Mouse (Mus musculus): ENCODE data around the gene Itgb2. TPM values are rescaled to one million over a fixed set of nuclear protein-coding genes. Genes with fewer than 3 reads are reported as not detected.

The Itgb2 gene
- polyA plus RNA-seq, 1 experiment from 2014 or later: 2.4 TPM

DNA sequence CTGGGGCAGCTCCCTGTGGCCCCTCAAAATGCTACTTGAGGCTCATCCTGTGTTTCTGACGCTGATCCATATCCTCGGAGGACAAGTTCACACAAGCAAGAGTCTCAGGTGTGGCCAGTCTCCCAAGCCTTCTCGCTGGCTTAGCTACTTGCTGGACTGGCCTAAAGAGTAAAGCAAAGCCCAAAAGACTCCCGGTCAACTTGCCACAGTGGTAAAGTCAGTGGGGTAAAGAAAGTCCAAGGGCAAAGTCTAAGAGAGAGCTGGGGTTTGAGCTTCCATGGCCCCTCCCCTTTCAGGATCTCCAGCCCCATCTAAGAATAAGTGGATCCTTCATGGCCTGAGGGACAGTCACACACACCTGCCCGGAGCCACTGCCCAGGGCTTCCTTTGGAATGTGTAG is 22.1 kb downstream of the Itgb2 start:
- no peaks in the 10 kb centered on the region for H3K9me3 ChIP-seq (replicated peaks; ENCODE audit: control insufficient read depth, low read length)
- no peak overlapping the region for H3K27ac ChIP-seq (ENCODE audit: low read depth, low read length)
- H3K4me2 ChIP-seq: no peak overlapping the region
- no peaks in the 10 kb centered on the region for H3K27me3 ChIP-seq (ENCODE audit: control insufficient read depth, insufficient read depth, low read length)
- no peak overlapping the region for H3K9ac ChIP-seq (ENCODE audit: low read depth, low read length)
- H3K36me3 ChIP-seq (ENCODE audit: control insufficient read depth, insufficient read depth, low read length): no peaks in the 10 kb centered on the region
- H3K4me3 ChIP-seq (ENCODE audit: low read depth, low read length): no peak overlapping the region
- no peak for ATAC-seq (replicated peaks; ENCODE audit: insufficient number of reproducible peaks, low FRiP score, low TSS enrichment)
- H3K4me1 ChIP-seq (ENCODE audit: control insufficient read depth, insufficient read depth, low read length): no peaks in the 10 kb centered on the region; the same call in 1 of the 2 replicates
- WGBS (ENCODE audit: insufficient replicate concordance): 81% methylated on average over 5 of the region's 5 CpGs

DNA sequence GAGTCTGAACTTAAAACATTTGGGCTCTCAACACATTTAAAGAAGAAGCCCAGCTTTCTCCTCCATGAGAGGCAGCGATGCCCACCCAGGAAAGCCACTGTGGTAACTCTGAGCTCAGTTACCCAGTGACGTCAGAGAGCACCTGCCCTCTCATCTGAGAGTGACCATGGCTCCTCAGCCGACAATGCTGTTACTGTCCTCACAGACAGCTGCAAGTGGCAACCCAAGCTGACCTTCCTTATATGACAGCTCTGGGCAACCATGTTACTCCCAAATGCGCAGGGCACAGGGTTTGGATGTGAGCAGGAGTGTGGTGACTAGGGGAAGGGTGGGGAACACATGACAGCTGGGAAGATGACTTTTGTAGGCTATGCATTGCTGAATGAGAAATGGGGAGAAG is 23.2 kb downstream of the Itgb2 start:
- Histone ChIP-seq H3K27ac (ENCODE audit: low read depth, low read length) (no peak overlapping the region), H3K4me1 (ENCODE audit: control insufficient read depth, insufficient read depth, low read length) (no peaks in the 10 kb centered on the region; the same call in 1 of the 2 replicates), H3K4me3 (ENCODE audit: low read depth, low read length) (no peak overlapping the region), H3K9ac (ENCODE audit: low read depth, low read length) (no peak overlapping the region), H3K27me3 (ENCODE audit: control insufficient read depth, insufficient read depth, low read length) (no peaks in the 10 kb centered on the region), H3K9me3 (replicated peaks; ENCODE audit: control insufficient read depth, low read length) (no peaks in the 10 kb centered on the region), H3K4me2 (no peak overlapping the region), H3K36me3 (ENCODE audit: control insufficient read depth, insufficient read depth, low read length) (no peaks in the 10 kb centered on the region)
- WGBS (ENCODE audit: insufficient replicate concordance): 70% methylated on average over 4 of the region's 4 CpGs
- ATAC-seq (replicated peaks; ENCODE audit: insufficient number of reproducible peaks, low FRiP score, low TSS enrichment): no peak

DNA sequence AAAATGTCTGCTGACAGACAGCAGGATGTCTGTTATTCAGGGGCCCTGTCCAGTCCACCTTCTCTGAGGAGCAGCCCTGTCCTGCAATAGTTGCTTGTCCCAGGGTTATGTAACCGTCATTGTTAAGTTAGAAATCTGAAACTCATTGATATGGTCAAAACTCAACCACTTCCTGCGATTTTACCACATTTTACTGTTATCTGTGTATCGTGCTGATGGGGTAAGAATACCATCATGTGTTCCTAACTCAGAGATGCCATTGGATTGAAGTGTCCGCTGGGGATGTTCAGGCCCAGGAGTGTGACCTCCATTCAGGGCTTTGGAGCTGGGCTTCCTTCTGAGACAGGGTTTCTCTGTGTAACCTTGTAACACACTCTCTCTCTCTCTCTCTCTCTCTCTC is 24.9 kb downstream of the Itgb2 start:
- H3K27me3 ChIP-seq (ENCODE audit: control insufficient read depth, insufficient read depth, low read length): no peaks in the 10 kb centered on the region
- 75% methylated on average over 4 of the region's 4 CpGs for WGBS (ENCODE audit: insufficient replicate concordance)
- no peaks in the 10 kb centered on the region for H3K9me3 ChIP-seq (replicated peaks; ENCODE audit: control insufficient read depth, low read length)
- H3K4me2 ChIP-seq: no peak overlapping the region
- no peaks in the 10 kb centered on the region for H3K36me3 ChIP-seq (ENCODE audit: control insufficient read depth, insufficient read depth, low read length)
- no peak overlapping the region for H3K4me3 ChIP-seq (ENCODE audit: low read depth, low read length)
- H3K4me1 ChIP-seq (ENCODE audit: control insufficient read depth, insufficient read depth, low read length): no peaks in the 10 kb centered on the region
- H3K27ac ChIP-seq (ENCODE audit: low read depth, low read length): no peak overlapping the region
- no peak for ATAC-seq (replicated peaks; ENCODE audit: insufficient number of reproducible peaks, low FRiP score, low TSS enrichment)
- H3K9ac ChIP-seq (ENCODE audit: low read depth, low read length): no peak overlapping the region

DNA sequence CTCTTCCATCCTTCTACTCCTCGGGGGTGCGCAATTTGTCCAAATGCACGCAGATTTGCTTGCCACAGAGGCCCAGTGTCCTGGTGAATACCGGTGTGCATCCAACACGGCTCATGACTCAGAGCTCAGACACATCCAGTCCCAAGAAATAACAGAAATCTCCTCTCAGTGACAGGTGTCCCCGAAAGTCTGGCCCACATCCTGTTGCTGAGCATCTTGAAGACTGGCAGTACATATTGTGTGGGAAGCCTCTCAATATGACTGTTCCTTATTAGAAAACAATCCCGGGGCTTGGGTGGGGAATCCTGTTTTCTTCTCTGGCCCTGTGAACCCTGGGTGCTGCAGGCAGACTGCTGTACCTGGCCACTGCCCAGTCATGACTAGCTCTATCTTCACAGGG is 26.6 kb downstream of the Itgb2 start:
- WGBS (ENCODE audit: insufficient replicate concordance): 78% methylated on average over 7 of the region's 7 CpGs
- no peaks in the 10 kb centered on the region for H3K27me3 ChIP-seq (ENCODE audit: control insufficient read depth, insufficient read depth, low read length)
- no peaks in the 10 kb centered on the region for H3K9me3 ChIP-seq (replicated peaks; ENCODE audit: control insufficient read depth, low read length)
- H3K4me2 ChIP-seq: no peak overlapping the region
- ATAC-seq (replicated peaks; ENCODE audit: insufficient number of reproducible peaks, low FRiP score, low TSS enrichment): no peak
- H3K9ac ChIP-seq (ENCODE audit: low read depth, low read length): no peak overlapping the region
- no peak overlapping the region for H3K4me3 ChIP-seq (ENCODE audit: low read depth, low read length)
- H3K27ac ChIP-seq (ENCODE audit: low read depth, low read length): no peak overlapping the region
- no peaks in the 10 kb centered on the region for H3K36me3 ChIP-seq (ENCODE audit: control insufficient read depth, insufficient read depth, low read length)
- peaks cover 3% of the 10 kb centered on the region for H3K4me1 ChIP-seq (ENCODE audit: control insufficient read depth, insufficient read depth, low read length)

DNA sequence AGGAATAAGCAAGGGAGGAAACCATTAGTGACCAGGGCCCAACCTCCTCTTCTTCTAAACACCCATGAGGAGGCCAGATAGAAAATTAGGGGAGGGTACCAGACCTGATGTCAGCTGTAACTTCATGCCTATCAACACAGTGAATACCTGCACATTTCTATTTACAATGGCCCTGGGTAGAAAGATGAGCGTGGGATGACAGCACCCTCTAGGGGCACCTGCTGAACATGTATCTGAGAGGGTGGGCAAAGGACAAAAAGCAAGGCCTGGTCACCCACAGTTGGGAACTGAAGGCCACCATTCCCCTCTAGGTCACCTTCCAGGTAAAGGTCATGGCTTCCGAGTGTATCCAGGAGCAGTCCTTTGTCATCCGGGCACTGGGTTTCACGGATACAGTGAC is 27.6 kb downstream of the Itgb2 start:
- no peak overlapping the region for H3K4me2 ChIP-seq
- no peaks in the 10 kb centered on the region for H3K27me3 ChIP-seq (ENCODE audit: control insufficient read depth, insufficient read depth, low read length)
- ATAC-seq (replicated peaks; ENCODE audit: insufficient number of reproducible peaks, low FRiP score, low TSS enrichment): no peak
- H3K9me3 ChIP-seq (replicated peaks; ENCODE audit: control insufficient read depth, low read length): no peaks in the 10 kb centered on the region
- no peak overlapping the region for H3K9ac ChIP-seq (ENCODE audit: low read depth, low read length)
- H3K36me3 ChIP-seq (ENCODE audit: control insufficient read depth, insufficient read depth, low read length): no peaks in the 10 kb centered on the region
- H3K4me1 ChIP-seq (ENCODE audit: control insufficient read depth, insufficient read depth, low read length): peaks cover 3% of the 10 kb centered on the region
- 82% methylated on average over 4 of the region's 4 CpGs for WGBS (ENCODE audit: insufficient replicate concordance)
- no peak overlapping the region for H3K27ac ChIP-seq (ENCODE audit: low read depth, low read length)
- no peak overlapping the region for H3K4me3 ChIP-seq (ENCODE audit: low read depth, low read length)

DNA sequence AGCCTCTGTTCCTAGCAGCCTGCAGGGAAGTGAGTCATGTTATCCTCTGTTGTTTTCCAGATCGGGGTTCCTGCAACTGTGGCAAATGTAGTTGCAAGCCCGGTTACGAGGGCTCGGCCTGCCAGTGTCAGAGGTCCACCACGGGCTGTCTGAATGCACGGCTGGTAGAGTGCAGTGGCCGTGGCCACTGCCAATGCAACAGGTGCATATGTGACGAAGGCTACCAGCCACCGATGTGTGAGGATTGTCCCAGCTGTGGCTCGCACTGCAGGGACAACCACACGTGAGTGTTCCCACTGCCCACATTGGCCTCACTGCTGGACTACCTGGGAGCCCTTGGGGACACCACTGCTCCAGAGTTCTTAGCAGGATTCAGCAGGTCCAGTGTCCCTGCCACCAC is 30.0 kb downstream of the Itgb2 start:
- Histone ChIP-seq H3K4me3 (ENCODE audit: low read depth, low read length) (no peak overlapping the region), H3K9me3 (replicated peaks; ENCODE audit: control insufficient read depth, low read length) (no peaks in the 10 kb centered on the region), H3K4me2 (no peak overlapping the region), H3K27ac (ENCODE audit: low read depth, low read length) (no peak overlapping the region), H3K4me1 (ENCODE audit: control insufficient read depth, insufficient read depth, low read length) (peaks cover 3% of the 10 kb centered on the region), H3K9ac (ENCODE audit: low read depth, low read length) (no peak overlapping the region), H3K27me3 (ENCODE audit: control insufficient read depth, insufficient read depth, low read length) (no peaks in the 10 kb centered on the region), H3K36me3 (ENCODE audit: control insufficient read depth, insufficient read depth, low read length) (no peaks in the 10 kb centered on the region)
- ATAC-seq (replicated peaks; ENCODE audit: insufficient number of reproducible peaks, low FRiP score, low TSS enrichment): no peak
- 79% methylated on average over 11 of the region's 11 CpGs for WGBS (ENCODE audit: insufficient replicate concordance)

DNA sequence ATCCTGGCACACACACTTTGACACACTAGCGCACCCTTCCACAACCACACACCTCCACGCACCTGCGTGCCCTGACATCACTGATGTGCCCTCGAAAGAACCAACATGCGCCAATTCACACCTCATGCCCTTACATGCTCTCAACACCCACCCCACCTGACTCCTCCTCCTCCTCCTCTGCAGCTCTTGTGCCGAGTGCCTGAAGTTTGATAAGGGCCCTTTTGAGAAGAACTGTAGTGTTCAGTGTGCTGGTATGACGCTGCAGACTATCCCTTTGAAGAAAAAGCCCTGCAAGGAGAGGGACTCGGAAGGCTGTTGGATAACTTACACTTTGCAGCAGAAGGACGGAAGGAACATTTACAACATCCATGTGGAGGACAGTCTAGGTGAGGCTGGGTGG is 30.8 kb downstream of the Itgb2 start:
- Histone ChIP-seq H3K9me3 (replicated peaks; ENCODE audit: control insufficient read depth, low read length) (no peaks in the 10 kb centered on the region), H3K36me3 (ENCODE audit: control insufficient read depth, insufficient read depth, low read length) (no peaks in the 10 kb centered on the region), H3K27ac (ENCODE audit: low read depth, low read length) (no peak overlapping the region), H3K9ac (ENCODE audit: low read depth, low read length) (no peak overlapping the region), H3K4me1 (ENCODE audit: control insufficient read depth, insufficient read depth, low read length) (peaks cover 3% of the 10 kb centered on the region), H3K4me2 (no peak overlapping the region), H3K4me3 (ENCODE audit: low read depth, low read length) (no peak overlapping the region), H3K27me3 (ENCODE audit: control insufficient read depth, insufficient read depth, low read length) (no peaks in the 10 kb centered on the region)
- WGBS (ENCODE audit: insufficient replicate concordance): 68% methylated on average over 9 of the region's 9 CpGs
- ATAC-seq (replicated peaks; ENCODE audit: insufficient number of reproducible peaks, low FRiP score, low TSS enrichment): no peak

DNA sequence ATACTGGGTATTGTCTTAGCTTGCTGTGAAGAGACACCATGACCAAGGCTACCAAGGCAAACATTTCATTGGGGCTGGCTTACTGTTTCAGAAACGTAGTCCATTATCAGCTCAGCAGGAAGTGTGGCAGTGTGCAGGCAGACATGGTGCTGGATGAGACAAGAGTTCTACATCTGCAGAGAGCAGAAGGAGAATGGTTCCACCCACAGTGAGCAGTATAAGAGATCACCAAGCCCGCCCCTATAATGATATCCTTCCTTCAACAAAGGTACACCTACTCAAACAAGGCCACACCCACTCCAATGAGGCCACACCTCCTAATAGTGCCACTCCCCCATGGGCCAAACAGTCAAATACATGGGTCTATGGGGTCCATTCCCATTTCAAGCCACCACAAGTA is 31.5 kb downstream of the Itgb2 start:
- Histone ChIP-seq H3K9ac (ENCODE audit: low read depth, low read length) (no peak overlapping the region), H3K4me2 (no peak overlapping the region), H3K27me3 (ENCODE audit: control insufficient read depth, insufficient read depth, low read length) (no peaks in the 10 kb centered on the region), H3K27ac (ENCODE audit: low read depth, low read length) (no peak overlapping the region), H3K36me3 (ENCODE audit: control insufficient read depth, insufficient read depth, low read length) (no peaks in the 10 kb centered on the region), H3K4me3 (ENCODE audit: low read depth, low read length) (no peak overlapping the region), H3K4me1 (ENCODE audit: control insufficient read depth, insufficient read depth, low read length) (peaks cover 3% of the 10 kb centered on the region), H3K9me3 (replicated peaks; ENCODE audit: control insufficient read depth, low read length) (no peaks in the 10 kb centered on the region)
- WGBS (ENCODE audit: insufficient replicate concordance): 54% methylated on average over 2 of the region's 2 CpGs
- 0 out of 2 replicates have a peak, but pooled peaks have one; percentile 22 for ATAC-seq (replicated peaks; ENCODE audit: insufficient number of reproducible peaks, low FRiP score, low TSS enrichment)

DNA sequence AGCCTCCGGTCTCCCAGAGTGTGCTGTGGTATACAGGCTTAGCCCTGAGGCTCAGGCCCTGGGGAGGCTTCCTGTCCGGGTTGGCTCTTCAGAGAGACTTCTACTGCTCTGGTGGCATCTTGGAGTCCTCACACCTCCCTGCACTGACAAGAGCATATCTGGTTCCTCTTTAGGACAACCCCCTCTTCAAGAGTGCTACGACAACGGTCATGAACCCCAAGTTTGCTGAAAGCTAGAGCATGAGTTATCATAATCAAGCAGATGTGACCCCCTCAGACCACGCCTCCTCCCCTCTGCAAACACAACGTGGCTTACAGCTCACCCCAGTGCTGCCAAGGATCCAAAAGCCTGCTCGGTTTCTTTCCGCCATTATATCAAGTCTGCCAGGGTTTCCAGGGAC is 35.0 kb downstream of the Itgb2 start:
- Histone ChIP-seq H3K4me1 (ENCODE audit: control insufficient read depth, insufficient read depth, low read length) (peaks cover 3% of the 10 kb centered on the region), H3K4me2 (no peak overlapping the region), H3K27ac (ENCODE audit: low read depth, low read length) (no peak overlapping the region), H3K36me3 (ENCODE audit: control insufficient read depth, insufficient read depth, low read length) (no peaks in the 10 kb centered on the region), H3K9me3 (replicated peaks; ENCODE audit: control insufficient read depth, low read length) (no peaks in the 10 kb centered on the region), H3K4me3 (ENCODE audit: low read depth, low read length) (no peak overlapping the region), H3K27me3 (ENCODE audit: control insufficient read depth, insufficient read depth, low read length) (no peaks in the 10 kb centered on the region), H3K9ac (ENCODE audit: low read depth, low read length) (no peak overlapping the region)
- 70% methylated on average over 8 of the region's 8 CpGs for WGBS (ENCODE audit: insufficient replicate concordance)
- no peak for ATAC-seq (replicated peaks; ENCODE audit: insufficient number of reproducible peaks, low FRiP score, low TSS enrichment)

Data from heart, embryonic 11.5 days (tissue).